Mouse (Mus musculus): Measurements from ENCODE around the gene Slc7a11. TPM values are rescaled to one million over a fixed set of nuclear protein-coding genes. Genes with fewer than 3 reads are reported as not detected.
A peak's percentile ranks its signal among the peaks of the same experiment; 100 is the strongest.

Gene Slc7a11
- 1.8 and 3.6 TPM in 2 replicates for polyA plus RNA-seq (2016; fragmentation: Nextera tagmentation; extraction: Ambion mirVana)

GRCm38 (mm10) chr3:50443421-50443916 is at the start of gene Slc7a11:
Gene Slc7a11 (minus strand): TSS chr3:50443614.
- 4% methylated on average over 11 of the region's 11 CpGs for WGBS
- no peaks in the 10 kb centered on the region for H3K27me3 ChIP-seq (ENCODE audit: low read depth, poor library complexity, severe bottlenecking)
- peak within 1 kb of the TSS; percentile 75 for H3K27ac ChIP-seq
- H3K36me3 ChIP-seq = no peaks in the 10 kb centered on the region
- H3K9me3 ChIP-seq (replicated peaks) = no peaks in the 10 kb centered on the region
- H3K4me3 ChIP-seq = peak within 1 kb of the TSS; percentile 33
- peak; percentile 51 for DNase-seq (ENCODE audit: low spot score)
- H3K4me1 ChIP-seq = peaks cover 58% of the 10 kb centered on the region

DNA sequence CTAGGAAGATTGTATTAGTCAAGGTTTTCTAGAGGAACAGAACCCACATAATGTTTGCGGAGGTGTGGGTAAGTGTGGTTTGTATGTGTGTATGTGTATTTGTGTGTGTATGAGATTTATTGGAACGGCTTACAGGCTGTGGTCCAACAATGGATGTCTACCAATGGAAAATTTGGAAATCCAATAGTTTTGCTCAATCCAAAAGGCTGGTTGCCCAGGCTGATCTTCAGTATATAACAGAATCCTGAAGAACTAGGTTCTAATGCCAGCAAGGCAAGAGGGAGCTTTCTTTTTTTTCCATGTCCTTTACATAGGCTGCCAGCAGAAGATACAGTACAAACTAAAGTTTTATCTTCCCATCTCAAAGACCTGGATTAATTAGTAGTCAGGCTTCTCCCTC is 48.3 kb upstream of the Slc7a11 start:
- Histone ChIP-seq H3K36me3 (no peaks in the 10 kb centered on the region), H3K9me3 (replicated peaks) (no peaks in the 10 kb centered on the region), H3K27ac (no peak overlapping the region), H3K4me1 (no peaks in the 10 kb centered on the region), H3K4me3 (no peak overlapping the region), H3K27me3 (ENCODE audit: low read depth, poor library complexity, severe bottlenecking) (no peaks in the 10 kb centered on the region)
- 93% methylated on average over 2 of the region's 2 CpGs for WGBS
- DNase-seq (ENCODE audit: low spot score) = no peak

- Histone ChIP-seq H3K27me3 (ENCODE audit: low read depth, poor library complexity, severe bottlenecking) (no peaks in the 10 kb centered on the region), H3K36me3 (no peaks in the 10 kb centered on the region), H3K9me3 (replicated peaks) (no peaks in the 10 kb centered on the region), H3K4me1 (peaks cover 18% of the 10 kb centered on the region), H3K27ac (peak overlapping the region; percentile 68; the same call in 1 of the 2 replicates), H3K4me3 (no peak overlapping the region)
- WGBS = 69% methylated on average over 1 of the region's 1 CpGs
- no peak for DNase-seq (ENCODE audit: low spot score)
These were observed 40.7 kb upstream of the Slc7a11 start for GRCm38 (mm10) chr3:50484076-50484475.

GRCm38 (mm10) chr3:50462223-50462622 is 18.8 kb upstream of the Slc7a11 start:
- H3K4me3 ChIP-seq = no peak overlapping the region
- H3K27ac ChIP-seq = no peak overlapping the region
- WGBS = 93% methylated on average over 2 of the region's 2 CpGs
- H3K9me3 ChIP-seq (replicated peaks) = no peaks in the 10 kb centered on the region
- no peaks in the 10 kb centered on the region for H3K36me3 ChIP-seq
- H3K27me3 ChIP-seq (ENCODE audit: low read depth, poor library complexity, severe bottlenecking) = no peaks in the 10 kb centered on the region
- H3K4me1 ChIP-seq = no peaks in the 10 kb centered on the region
- no peak for DNase-seq (ENCODE audit: low spot score)

- no peak for DNase-seq (ENCODE audit: low spot score)
- no peaks in the 10 kb centered on the region for H3K9me3 ChIP-seq (replicated peaks)
- no peak overlapping the region for H3K27ac ChIP-seq
- no peaks in the 10 kb centered on the region for H3K36me3 ChIP-seq
- 87% methylated on average over 5 of the region's 5 CpGs for WGBS
- H3K27me3 ChIP-seq (ENCODE audit: low read depth, poor library complexity, severe bottlenecking) = no peaks in the 10 kb centered on the region
- no peak overlapping the region for H3K4me3 ChIP-seq
- H3K4me1 ChIP-seq = no peaks in the 10 kb centered on the region
These were observed 13.7 kb upstream of the Slc7a11 start for GRCm38 (mm10) chr3:50457136-50457535.

DNA sequence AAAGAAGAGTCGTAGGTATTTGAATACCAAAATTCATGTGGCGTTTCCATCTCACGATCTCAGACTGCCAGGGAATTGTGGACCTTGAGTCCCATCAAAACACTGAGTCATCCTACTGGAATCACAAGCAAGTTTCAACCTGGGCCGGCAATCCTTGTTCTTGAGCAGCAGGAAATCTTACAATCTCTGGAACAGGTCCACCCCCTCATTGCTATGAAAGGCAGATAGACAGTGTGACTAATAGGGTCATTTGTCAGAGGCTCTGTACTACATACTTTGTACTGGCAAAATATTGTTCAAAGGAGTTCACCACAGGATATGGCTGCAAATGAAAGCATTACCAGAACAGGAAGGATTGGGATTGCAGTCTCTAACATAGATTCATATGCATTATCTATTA is 13.2 kb upstream of the Slc7a11 start:
- H3K27me3 ChIP-seq (ENCODE audit: low read depth, poor library complexity, severe bottlenecking) = no peaks in the 10 kb centered on the region
- H3K27ac ChIP-seq = no peak overlapping the region
- H3K4me3 ChIP-seq = no peak overlapping the region
- WGBS = 78% methylated on average over 4 of the region's 4 CpGs
- H3K9me3 ChIP-seq (replicated peaks) = no peaks in the 10 kb centered on the region
- no peaks in the 10 kb centered on the region for H3K4me1 ChIP-seq
- H3K36me3 ChIP-seq = no peaks in the 10 kb centered on the region
- DNase-seq (ENCODE audit: low spot score) = no peak

- Histone ChIP-seq H3K36me3 (no peaks in the 10 kb centered on the region), H3K27ac (no peak overlapping the region), H3K4me3 (no peak overlapping the region), H3K4me1 (no peaks in the 10 kb centered on the region), H3K9me3 (replicated peaks) (no peaks in the 10 kb centered on the region), H3K27me3 (ENCODE audit: low read depth, poor library complexity, severe bottlenecking) (no peaks in the 10 kb centered on the region)
- DNase-seq (ENCODE audit: low spot score) = no peak
- 77% methylated on average over 1 of the region's 1 CpGs for WGBS
These were observed 12.6 kb upstream of the Slc7a11 start for GRCm38 (mm10) chr3:50456023-50456422.

DNA sequence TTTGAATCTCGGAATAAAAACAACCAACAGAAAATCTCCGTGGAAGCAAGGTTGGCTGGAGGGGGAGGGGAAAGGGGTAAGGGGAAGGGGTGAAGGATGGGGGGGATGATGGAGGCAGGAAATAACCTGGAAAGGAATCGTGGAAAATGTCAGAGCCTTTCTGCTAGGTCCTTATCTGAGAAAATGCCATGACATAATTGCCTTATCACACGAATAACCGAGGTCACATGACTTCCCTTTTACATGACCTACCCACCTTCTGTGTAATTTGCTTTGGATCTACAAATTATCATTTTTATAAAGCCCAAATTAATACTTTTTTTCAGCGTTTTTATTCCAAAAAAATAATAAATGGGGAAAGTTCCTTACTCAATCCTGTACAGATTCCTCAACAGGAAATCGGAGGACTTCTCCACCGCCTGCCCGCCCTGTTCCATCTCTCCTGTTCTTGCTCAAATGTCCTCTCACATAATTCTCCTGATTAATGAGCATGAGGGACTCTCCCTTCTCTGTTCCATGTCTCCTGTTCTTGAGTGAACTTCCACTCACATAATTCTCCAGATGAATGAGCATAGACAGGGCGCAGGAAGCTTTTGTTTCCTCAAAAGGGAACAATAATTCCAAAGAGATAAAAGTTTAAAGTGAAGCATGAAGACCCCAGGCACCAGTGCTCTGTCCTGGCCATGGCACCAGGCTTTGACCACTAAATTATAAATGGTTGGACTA is 1.8 kb upstream of the Slc7a11 start:
- H3K4me3 ChIP-seq = no peak overlapping the region
- H3K9me3 ChIP-seq (replicated peaks) = no peaks in the 10 kb centered on the region
- DNase-seq (ENCODE audit: low spot score) = no peak
- H3K27ac ChIP-seq = no peak overlapping the region
- no peaks in the 10 kb centered on the region for H3K36me3 ChIP-seq
- H3K27me3 ChIP-seq (ENCODE audit: low read depth, poor library complexity, severe bottlenecking) = no peaks in the 10 kb centered on the region
- H3K4me1 ChIP-seq = peaks cover 43% of the 10 kb centered on the region
- 65% methylated on average over 10 of the region's 10 CpGs for WGBS

DNA sequence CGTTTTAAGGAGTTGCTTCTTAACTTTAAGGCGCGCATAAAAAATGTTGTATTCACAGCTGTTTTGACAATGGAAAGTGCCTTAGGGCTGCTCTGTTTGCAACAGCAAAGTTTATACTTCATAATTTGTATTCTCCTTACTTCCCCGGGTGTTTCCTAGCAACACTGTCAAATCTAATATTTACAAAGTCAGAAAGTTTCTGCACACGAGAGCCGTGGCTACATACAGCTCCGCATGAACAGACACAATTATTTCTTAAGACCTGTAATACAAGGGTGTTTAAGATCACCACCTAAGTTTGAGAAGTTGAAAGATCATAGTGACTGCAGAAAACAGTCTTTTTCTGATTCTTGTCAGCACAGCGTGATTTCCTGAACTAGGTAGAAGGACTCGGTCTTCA is 528 bp upstream of the Slc7a11 start:
- 43% methylated on average over 9 of the region's 9 CpGs for WGBS
- DNase-seq (ENCODE audit: low spot score) = no peak
- Histone ChIP-seq H3K27me3 (ENCODE audit: low read depth, poor library complexity, severe bottlenecking) (no peaks in the 10 kb centered on the region), H3K9me3 (replicated peaks) (no peaks in the 10 kb centered on the region), H3K4me1 (peaks cover 53% of the 10 kb centered on the region), H3K36me3 (no peaks in the 10 kb centered on the region), H3K4me3 (peak overlapping the region; percentile 33), H3K27ac (peak overlapping the region; percentile 75)

- no peak for DNase-seq (ENCODE audit: low spot score)
- H3K27me3 ChIP-seq (ENCODE audit: low read depth, poor library complexity, severe bottlenecking) = no peaks in the 10 kb centered on the region
- no peaks in the 10 kb centered on the region for H3K36me3 ChIP-seq
- 73% methylated on average over 19 of the region's 19 CpGs for WGBS
- peak overlapping the region; percentile 75 for H3K27ac ChIP-seq
- peak overlapping the region; percentile 33 for H3K4me3 ChIP-seq
- peaks cover 66% of the 10 kb centered on the region for H3K4me1 ChIP-seq
- no peaks in the 10 kb centered on the region for H3K9me3 ChIP-seq (replicated peaks)
These were observed 797 bp downstream of the Slc7a11 start for GRCm38 (mm10) chr3:50442341-50443292.

DNA sequence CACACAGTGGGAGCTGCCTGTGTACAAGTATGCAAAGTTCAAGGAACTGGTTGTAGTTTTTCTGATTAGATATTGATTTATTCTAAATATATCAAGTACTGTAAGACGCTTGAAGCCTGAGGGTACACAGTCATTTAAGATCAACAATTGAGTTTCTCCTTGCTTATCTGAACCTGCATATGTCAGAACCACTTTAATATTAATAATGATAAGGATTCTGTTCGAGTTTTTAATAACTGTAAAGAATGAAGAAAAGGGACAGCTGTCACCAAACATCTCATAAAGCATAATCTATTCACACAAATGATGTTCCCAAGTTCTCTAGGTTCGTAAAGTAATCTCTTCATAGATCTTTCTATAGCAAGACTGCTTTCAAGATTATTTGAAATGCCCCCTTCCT is 2.1 kb downstream of the Slc7a11 start:
- no peaks in the 10 kb centered on the region for H3K9me3 ChIP-seq (replicated peaks)
- no peaks in the 10 kb centered on the region for H3K27me3 ChIP-seq (ENCODE audit: low read depth, poor library complexity, severe bottlenecking)
- H3K4me1 ChIP-seq = peaks cover 66% of the 10 kb centered on the region
- DNase-seq (ENCODE audit: low spot score) = no peak
- no peaks in the 10 kb centered on the region for H3K36me3 ChIP-seq
- peak overlapping the region; percentile 36 for H3K27ac ChIP-seq
- no peak overlapping the region for H3K4me3 ChIP-seq
- 89% methylated on average over 3 of the region's 3 CpGs for WGBS

DNA sequence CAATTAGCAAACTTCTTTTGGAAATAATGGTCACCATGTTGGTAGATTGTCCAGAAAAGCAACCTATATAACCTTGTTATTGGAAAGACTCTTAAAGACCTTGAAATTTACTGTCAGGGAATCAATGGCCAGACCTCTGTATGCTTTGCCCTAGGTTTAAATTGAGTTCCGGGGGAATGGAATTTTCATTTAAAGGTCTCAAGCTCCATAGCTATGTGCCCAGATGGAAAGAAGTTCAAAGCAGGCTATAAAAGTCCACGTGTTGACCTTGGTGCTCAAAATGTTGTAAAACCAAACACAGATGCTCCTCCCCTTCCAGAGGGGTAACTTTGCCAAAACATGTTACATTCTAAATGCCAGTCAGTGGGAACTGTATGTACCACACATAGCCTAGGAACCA is 3.0 kb downstream of the Slc7a11 start:
- peaks cover 69% of the 10 kb centered on the region for H3K4me1 ChIP-seq
- no peaks in the 10 kb centered on the region for H3K36me3 ChIP-seq
- WGBS = 37% methylated on average over 2 of the region's 2 CpGs
- no peaks in the 10 kb centered on the region for H3K27me3 ChIP-seq (ENCODE audit: low read depth, poor library complexity, severe bottlenecking)
- no peak overlapping the region; the same call in 1 of the 2 replicates for H3K27ac ChIP-seq
- no peak for DNase-seq (ENCODE audit: low spot score)
- no peak overlapping the region for H3K4me3 ChIP-seq
- H3K9me3 ChIP-seq (replicated peaks) = no peaks in the 10 kb centered on the region

DNA sequence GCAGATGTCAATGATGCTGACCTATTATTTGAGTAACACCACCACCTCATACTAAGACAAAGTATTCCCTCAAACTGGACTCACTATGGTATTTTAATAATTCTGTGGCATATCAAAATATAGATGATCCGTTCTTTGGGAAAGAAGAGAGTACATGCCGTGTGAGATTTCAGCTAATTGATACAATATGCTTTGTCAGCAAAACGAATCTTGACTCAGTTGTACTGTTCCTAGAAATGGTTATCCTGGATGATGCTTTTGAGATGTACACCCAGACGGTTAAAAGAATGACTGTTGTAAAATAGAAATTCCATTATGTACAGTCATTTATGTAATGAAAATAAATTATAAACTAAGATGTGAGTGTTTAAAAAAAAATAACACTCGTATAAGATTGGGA is 4.0 kb downstream of the Slc7a11 start:
- WGBS = 88% methylated on average over 5 of the region's 5 CpGs
- H3K4me3 ChIP-seq = no peak overlapping the region
- no peaks in the 10 kb centered on the region for H3K36me3 ChIP-seq
- H3K4me1 ChIP-seq = peaks cover 69% of the 10 kb centered on the region
- DNase-seq (ENCODE audit: low spot score) = no peak
- no peaks in the 10 kb centered on the region for H3K9me3 ChIP-seq (replicated peaks)
- peak overlapping the region; percentile 72 for H3K27ac ChIP-seq
- no peaks in the 10 kb centered on the region for H3K27me3 ChIP-seq (ENCODE audit: low read depth, poor library complexity, severe bottlenecking)

All from limb, embryonic 10.5 days (tissue).